Mouse (Mus musculus) adrenal gland, postnatal 36 days (tissue): ENCODE results near the gene Trp73. TPM values are rescaled to one million over a fixed set of nuclear protein-coding genes. Genes with fewer than 3 reads are reported as not detected.

Experiments used
- DNase-seq, 2 experiments: peaks; one replicate each; pipeline ENCODE4 v3.0.0; 2021; ENCODE audit warnings: mixed read lengths in 1 of 2
- total RNA-seq, 2 experiments: library from RNA; stranded (reverse); gene quantifications; 2 replicates each; pipeline ENCODE4 v1.2.3; 2021

Gene Trp73
- total RNA-seq, 2 experiments from 2014 or later, result not detected

DNA sequence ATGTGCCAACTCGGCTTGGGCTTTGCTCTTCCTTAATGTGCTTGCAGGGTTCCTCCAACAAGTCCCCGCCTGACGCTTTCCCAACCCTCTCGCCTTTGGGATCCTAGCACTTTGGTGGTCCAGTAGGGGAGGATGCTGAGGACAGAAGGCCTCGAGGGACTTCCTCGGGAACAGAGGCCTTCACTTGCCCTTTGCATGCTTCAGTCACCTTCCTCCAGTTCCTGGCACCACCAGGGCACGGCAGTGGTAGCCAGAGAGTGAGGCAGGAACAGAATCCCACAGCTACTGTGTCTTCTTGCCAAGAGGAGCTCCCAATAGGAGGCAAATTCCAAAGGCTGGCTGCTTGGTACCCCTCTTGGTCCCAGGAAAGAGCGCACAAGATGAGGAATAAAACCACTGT is 36.6 kb downstream of the Trp73 start:
- DNase-seq, result no peak

DNA sequence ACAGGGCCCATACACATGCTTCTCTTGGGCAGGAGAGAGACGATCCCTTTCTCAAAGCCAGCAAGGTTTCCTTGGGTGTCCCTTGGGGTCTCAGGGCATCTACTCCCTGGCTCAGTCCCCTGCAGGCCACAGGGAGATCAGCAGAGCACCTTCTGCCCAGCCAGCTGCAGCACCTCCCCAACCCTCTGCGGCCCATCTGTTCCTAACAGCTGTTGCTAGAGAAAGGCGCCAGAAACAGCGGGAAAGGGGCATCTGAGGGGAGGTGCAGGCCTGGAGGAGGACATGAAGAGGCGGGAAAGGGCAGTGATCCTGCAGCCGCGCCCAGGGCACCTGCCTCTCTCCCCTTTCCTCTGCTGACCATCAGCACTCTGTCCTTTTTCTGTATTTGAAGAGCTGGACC is 40.6 kb downstream of the Trp73 start:
- no peak for DNase-seq

DNA sequence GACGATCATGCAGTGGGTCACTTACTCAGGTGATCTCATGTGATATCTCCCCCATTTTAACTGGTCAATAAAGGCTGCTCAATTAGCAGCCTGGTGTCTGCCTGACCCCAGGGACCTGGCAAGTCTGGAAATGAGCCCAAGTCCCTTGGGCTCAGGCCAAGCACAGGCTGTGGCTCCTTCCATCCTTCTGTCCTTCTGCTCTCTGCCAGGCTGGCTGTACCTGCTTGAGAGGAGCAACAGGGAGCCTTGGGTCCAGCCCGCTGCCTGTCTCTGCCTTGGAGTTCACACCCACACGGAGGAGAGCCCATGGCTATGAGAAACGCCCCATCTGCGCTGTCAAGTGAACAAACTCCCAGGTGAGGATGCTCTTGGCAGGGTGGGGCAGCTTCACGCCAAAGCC is 43.9 kb downstream of the Trp73 start:
- no peak for DNase-seq

DNA sequence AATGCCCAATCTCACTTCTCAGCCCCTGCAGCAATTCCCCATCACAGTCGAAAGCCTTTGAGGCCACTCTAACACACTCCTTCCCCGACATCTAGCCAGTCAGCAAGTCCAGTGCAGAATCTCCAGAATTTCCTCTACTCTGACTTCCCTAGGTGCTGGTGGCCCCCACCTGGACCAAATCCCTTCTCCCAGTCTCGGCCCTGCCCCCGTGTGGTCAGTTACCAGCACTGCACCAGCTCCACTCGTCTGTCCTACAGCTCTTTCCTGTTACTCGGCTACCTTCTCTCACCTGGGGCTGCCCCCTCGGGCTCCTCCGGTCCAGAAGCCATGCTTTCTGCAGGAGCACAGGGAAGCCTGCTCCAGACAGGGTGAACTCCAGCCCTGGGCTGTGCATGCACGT is 46.8 kb downstream of the Trp73 start:
- peak; percentile 38 to 50 for DNase-seq

DNA sequence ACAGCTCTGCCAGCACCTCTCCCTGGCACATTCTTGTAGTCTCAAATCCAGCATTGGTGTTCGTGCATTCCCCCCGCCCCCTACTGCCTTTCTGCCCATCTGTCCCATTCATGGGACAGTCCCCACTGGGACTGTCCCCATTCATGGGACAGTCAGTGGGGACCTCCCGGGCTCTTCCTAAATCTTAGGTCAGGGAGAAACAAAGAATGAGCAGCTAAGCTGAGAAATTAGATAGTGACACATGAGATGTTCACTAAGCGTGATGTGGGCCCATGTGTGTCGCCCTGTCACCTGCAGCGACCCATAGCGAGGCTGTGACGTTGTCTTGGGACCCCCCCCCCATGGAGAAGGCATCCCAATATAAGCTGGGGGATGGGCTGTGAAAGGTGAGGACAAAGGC is 48.7 kb downstream of the Trp73 start:
- no peak for DNase-seq

DNA sequence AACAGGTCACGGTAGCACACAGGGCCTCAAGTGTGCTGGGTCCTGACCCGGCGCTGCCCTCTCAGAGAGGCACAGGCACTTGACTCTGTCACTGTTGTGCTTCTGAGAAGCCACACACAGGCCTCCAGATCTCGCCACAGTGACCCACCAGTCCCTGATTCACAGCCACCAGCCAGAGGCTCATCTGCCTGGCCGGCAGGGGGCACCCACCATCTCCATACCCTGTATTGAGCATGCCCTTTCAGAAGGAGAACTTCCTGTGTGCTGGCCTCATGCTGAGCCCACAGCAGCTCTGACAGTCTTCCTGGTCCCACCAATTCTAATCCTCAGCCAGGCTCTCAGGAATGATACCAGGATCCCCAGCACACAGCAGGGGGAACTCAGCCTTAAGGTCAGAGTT is 50.8 kb downstream of the Trp73 start:
- no peak for DNase-seq

DNA sequence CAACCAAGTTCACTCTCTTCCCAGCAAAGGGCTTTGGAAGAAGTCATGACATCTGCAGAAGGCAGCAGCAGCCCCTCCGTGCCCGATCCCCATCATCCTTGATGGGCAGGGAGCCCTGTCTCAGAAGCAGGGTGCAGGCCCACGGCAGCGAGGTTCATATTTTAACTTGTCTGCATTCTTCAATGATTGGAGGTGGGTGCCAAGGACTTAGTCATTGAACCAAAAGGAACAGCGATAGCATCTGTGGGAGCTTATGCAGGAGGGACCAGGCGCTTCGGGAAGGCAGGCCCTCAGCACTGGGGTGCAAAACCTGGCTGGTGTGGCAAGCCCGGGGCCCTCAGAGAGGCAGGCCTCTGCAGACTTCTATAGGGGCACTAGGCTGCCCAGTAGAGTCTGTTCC is 53.6 kb downstream of the Trp73 start:
- no peak for DNase-seq

DNA sequence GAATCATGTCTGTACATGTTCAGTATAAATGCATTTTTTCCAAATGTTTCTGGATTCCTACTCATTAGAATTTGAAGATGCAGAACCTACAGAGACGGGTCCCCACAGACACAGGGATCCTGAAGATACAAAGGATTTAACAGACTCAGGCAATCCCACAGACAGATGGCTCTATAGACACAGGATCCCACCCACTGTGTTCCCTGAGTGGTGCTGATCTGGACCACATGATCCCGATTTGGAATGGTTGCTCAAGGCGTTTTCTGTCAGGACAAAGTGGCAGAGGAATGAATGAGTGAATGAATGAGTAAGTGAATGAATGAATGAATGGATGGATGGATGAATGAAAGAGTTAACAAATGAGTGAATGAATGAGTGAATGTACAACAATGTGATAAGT is 54.2 kb downstream of the Trp73 start:
- no peak for DNase-seq

DNA sequence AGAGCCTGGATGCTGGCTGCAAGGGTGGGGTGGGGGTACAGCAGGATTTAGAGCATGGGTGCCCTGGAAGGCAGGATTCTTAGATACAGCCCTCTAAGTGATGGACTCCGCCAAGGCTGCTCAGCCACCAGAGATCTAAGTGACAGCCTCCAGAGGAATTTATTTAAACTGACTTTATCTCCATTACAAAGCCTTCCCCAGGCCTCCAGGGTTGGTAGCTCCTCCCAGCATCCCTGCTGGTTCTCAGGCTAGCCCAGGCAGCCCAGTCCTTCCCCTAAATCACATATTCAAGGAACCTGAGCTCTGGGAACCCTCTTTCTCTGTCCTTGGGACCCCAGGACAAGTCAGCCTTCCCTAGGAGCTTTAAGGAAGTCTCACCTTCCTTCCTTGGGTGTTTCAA is 58.0 kb downstream of the Trp73 start:
- no peak for DNase-seq

DNA sequence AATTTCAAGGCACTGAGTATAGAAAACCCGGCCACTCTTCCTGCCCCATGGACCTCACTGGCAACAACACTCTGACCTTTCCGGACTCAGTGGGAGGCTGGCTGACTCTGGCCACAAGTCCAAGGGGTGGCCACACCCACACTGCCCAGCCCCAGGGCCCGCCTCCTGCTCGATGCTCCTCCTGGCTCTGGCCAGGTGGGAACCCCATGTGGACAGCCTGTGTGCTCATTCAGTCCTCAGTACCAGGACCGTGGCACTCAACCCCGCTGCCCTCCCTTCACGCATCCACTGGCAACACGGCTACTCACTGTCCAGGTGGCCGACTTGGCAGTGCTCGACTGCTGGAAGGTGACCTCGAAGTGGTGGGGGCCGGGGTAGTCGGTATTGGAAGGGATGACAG is 59.0 kb downstream of the Trp73 start:
- DNase-seq, result no peak

DNA sequence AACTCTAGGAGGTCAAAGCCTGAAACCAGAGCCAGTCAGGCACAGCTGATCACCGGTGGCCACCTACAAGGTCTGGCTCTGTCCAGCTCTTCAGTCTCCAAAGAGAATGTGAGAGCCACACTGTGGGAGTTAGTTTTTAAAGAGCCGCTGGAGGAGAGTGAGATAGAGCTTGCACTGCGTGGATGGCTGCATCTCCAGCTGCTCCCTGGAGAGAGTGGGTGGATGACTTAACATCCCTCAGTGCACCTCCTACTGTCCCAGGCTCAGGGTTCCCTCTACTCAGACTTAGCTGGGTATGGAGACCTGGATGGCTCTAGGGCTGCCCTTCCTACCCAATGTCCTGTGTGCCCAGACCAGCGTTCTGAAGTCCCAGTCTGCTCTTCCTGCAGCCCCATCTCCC is 59.8 kb downstream of the Trp73 start:
- no peak for DNase-seq

DNA sequence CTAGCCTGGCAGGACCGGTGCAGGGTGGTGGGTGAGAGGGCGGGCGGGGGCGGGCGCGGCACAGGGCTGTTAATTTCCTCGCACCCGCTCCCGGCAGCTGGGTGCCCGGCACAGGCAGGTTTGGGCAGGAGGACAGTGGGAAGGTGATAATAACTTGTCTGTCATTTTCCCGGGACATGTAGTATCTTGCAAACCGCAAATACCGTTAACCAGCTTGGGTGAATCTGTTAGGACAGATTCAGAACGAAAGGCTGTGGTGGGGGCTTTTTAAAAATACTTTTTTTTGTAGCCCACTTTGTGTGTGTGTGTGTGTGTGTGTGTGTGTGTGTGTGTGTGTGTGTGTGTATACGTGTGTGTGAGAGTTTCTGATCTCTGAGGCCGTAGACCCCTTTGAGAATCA is 68.1 kb downstream of the Trp73 start:
- no peak for DNase-seq

DNA sequence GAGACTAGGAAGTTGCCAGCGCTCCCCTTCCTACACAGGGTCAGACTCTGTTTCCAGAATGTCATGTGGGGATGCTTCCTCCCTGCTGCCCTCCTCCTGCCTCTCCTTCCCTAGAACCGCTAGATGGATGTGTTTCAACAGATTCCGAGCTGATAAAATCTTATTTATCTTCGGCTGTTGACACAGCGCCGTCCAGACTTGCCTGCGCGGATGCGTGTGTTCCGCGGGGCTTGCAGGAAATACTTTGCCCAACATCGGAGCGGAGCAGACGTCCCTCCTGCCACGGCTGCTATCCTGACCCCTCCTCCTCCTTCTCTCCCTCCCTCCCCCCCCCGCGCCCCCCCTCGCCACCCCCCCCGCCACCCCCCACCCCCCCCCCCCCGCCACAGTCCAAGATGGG is 68.5 kb downstream of the Trp73 start:
- no peak for DNase-seq

DNA sequence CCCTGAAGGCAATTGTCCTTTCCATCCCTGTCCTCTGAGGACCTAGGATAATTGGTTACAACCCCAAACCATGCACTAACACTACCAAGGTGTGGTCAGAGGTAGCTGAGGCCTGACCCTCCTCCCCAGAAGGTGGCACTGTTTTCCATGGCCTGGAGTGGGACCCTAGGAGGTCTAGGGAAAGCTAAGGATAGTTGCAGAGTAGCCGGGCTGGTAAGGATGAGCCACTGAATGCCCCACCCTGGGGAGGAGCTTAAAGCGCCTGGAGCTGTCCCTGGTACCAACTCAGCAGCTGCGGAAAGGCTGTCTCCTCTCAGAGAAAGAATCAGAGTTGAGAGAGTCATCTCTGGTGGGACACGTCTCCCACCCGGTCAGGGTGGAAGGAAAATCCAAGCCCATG is 69.1 kb downstream of the Trp73 start:
- peak; percentile 51 to 56 for DNase-seq

DNA sequence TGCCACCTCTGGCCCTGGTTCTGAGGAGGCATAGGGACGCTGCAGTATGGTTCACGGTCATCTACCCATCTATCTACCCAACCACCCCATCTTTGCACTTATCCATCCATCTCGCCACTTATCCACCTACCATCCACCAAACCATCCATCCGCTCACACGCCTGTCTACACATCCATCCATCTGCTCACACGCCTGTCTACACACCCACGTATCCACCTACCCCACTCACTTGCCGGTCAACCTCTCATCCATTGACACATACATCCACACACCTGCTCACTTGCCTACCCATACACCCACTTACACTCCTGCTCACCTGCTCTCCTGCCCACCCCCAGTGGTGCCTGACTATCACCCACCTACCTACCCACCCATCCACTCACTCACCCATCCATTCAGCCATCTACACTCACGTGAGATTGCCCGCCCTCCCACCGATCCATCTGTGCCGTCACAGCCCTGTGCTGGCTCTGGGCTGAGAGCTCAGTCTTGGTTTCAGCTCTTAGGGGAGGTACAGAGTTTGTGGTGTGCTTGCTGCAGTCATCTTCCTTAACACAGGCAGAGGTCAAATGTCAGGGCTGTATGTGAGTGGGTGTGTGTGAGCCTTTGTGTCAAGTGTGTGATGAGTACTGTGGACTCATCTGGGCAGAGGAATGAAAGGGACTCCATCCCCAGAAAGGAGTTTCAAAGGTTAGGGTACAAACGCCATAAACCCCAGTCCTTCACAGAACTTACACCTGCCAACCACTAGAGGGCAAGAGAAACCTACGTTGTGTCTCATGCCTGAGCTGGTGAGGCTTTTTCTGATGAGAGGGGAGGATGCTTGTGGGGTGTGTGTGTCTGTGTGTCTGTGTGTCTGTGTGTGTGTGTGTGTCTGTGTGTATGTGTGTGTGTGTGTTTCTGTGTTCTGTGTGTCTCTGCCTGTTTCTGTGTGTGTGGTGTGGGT is 74.9 kb downstream of the Trp73 start:
- DNase-seq, result peak; percentile 8 to 15

DNA sequence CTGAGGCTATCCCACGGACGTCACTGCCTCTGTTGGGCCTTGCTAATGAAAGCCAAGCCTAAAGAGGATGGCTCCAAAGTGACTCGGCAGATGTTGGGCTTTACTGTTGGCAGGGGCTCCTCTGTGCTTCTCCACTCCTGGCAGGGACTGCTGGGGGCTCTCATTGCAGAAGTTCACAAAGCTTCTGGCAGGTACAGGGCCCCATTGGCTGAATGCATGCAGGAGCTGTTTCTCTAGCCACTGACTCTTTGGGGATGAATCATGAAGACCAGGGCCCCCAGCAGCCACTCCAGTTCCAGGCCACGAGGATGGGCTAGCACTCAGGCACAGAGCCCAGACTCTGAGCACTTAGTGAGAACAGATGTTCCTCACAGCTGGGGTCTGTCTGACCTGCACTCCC is 82.3 kb downstream of the Trp73 start:
- no peak for DNase-seq

DNA sequence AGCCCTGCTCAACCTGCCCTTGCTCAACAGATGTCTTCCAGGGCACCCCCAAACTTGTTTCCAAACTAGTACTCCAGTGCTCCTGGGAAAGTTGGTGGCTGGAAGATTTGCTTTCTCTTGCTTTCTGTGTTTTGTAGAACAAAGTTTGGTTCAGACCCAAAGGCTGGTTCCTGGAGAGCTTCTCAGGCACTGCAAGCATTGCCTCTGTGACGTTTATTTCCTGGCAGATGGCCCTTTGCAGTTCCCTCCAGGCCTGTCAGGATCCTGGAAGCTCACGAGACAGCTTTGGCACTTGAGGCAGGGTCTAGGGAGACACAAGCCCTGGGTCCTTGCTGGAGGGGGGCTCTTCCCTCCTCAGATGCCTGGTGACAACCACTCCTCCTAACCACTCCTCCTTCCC is 83.3 kb downstream of the Trp73 start:
- DNase-seq, result peak in 1 of 2 experiments; percentile 17

DNA sequence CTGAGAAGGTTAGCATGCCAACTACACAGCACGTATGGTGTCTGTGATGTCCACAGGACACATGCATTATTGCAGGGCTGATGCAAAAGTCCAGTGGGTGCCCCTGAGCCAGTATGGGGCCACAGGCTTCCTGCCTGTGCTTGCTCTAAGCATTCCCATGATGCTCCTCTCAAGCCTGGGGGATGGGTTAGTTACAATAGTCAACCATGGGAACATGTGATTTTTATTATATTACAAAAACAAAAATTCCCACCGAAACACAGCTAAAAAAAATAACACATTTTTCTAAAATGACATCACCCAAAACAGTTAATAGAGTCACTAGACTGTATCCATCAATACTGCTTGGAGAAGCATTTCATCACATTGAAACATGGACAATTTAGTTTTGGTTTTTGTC is 84.0 kb downstream of the Trp73 start:
- DNase-seq, result no peak

DNA sequence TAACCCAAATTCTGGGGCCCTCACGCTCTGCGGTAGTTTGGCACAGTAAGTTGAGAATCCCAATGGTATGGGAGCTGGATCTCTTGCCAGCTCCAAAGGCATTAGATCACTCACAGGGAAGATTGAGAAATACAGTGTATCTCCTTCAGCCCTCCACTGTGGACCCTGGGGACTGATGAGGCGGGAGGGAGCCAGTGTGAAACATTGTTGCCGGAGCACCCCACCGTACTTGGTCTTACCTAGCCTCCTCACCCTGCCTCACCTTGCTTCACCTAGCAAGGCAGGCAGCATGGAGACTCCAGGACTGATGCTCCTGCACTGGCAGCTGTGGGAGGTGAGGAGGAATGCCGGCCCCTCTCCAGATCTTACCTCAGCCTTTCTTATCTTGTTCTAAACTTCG is 84.5 kb downstream of the Trp73 start:
- no peak for DNase-seq

DNA sequence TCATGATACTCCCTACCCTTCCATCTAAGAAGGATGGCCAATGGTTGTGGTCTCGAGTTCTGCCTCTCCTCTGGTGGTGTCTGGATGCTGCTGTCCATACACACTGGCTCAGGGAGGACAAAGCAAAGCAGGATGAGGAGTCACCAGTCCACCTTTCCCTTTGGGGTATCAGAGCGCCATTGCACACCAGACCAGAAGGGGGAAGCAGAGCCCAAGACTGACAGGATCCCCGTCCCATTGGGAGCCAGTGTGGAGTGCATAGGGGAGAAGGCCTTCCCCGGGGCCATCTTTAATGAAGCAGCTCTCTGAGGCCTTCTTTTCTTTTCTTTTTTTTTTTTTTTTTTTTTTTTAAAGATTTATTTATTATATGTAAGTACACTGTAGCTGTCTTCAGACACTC is 86.9 kb downstream of the Trp73 start:
- DNase-seq, result no peak

DNA sequence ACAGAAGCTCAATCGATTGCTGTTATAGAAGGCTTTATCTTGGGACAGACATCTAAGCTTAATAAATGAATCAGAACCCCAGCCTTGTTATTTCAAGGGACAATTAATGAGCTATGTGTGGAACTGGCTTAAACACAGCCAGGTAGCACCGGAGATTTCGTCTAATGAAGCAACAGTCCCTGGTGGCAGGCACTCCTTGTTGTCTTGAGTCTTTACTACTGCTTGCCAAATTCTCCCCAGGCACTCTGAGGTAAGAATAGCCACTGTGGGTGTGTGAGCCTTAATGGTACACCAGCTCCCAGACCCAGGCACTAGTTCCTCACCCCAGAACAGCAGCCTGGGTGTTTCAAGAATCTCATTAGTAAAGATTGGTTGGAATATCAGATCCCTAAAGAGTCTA is 88.6 kb downstream of the Trp73 start:
- DNase-seq, result no peak

DNA sequence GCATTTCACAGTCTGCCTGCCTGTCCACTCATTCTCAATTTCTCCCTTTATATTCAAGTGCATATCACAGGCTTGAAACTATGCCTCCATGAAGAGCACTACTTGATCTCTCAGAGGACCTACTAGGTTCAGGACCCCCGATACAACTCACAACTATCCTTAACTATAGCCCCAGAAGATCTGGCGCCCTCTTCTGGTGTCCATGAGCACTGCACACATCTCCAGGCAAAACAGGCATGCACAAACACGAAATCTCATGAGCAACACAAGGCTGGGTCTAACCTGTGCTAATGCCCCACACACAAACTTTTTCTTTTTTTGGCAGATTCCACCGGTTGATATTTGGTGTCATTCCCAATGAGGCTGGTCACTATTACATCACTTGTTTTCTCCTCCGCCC is 94.2 kb downstream of the Trp73 start:
- no peak for DNase-seq

DNA sequence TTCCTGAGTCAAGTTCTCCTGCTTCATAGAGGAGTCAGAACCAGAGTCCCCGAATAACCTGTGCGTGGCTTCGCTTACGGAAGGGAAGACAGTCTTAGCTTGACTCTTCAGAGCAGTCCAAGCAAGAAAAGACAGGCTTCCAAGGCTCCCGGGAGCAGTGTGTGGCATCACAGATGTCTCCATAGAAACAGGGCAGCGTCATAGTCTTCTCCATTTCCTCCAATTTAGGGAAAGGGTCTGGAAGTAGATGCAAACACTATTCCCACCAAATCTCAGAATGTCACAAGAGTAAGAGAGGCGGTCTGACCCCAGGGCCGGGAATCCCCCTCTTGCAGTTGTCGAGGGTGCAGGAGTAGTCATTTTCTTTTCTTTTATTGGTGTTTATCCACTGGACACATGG is 97.4 kb downstream of the Trp73 start, which contains the start of gene Ccdc27:
TSS of gene Ccdc27 (minus strand) at position 101 of the 400 bp plus-strand sequence.
- DNase-seq, result no peak

DNA sequence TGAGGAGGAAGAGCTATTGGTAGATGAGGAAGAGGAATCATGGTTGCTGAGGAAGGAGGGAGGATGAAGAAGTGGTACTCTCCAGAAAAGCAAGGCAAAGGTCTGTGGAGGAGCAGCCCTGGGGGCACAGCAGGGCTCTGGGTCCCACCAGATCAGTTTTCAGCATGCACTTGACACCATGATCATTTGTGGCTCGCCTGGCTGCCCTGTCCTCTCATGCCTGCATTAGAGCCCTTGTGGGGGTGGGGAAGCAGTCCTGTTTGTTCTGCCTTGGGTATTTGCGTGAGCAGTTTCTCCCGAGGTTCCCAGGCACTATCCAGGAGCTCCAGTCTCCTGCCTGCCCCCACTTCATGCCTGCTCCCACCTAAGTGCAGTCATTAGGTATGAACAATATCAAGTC is 102.9 kb downstream of the Trp73 start:
- no peak for DNase-seq
